Mouse (Mus musculus) cerebellum, adult 2 months (tissue): ENCODE measurements around the gene 1810013L24Rik.

Experiments
- CTCF ChIP-seq: fragments of 200-500 bp; IDR thresholded peaks from 2 replicates; pipeline ENCODE4 v1.5.1; 2011; ENCODE audit warnings: low read depth, mild to moderate bottlenecking, control low read depth, low read length, moderate library complexity, borderline replicate concordance; ENCODE audit not compliant: insufficient read depth
- POLR2A ChIP-seq: fragments of 200-500 bp; IDR thresholded peaks from 2 replicates; pipeline ENCODE4 v1.6.1; 2011; ENCODE audit warnings: low read length, control low read depth, borderline replicate concordance; ENCODE audit not compliant: insufficient read depth

- TF ChIP-seq CTCF (no peak), POLR2A (no peak)
Measured at GRCm38 (mm10) chr16:8817872-8818271, 12.0 kb upstream of the 1810013L24Rik start.
